Mouse (Mus musculus) bone marrow, adult 2 months (tissue): Measurements from ENCODE around the gene Cd59a.
"Not testable (repeated sequence)": the region's sequence is repeated elsewhere in the genome, so short reads cannot be mapped to it uniquely, and the experiment has no call there.

ENCODE experiments used
- CTCF ChIP-seq: fragments of 200-500 bp; IDR thresholded peaks from 2 replicates; pipeline ENCODE4 v1.5.1; 2011; ENCODE audit warnings: low read length, control low read depth; ENCODE audit not compliant: control insufficient read depth, insufficient read depth
- POLR2A ChIP-seq: fragments of 200-500 bp; IDR thresholded peaks from 2 replicates; pipeline ENCODE4 v1.6.1; 2011; ENCODE audit warnings: low read depth, mild to moderate bottlenecking, control low read depth, low read length, borderline replicate concordance; ENCODE audit not compliant: control insufficient read depth

- TF ChIP-seq CTCF, POLR2A: not testable (repeated sequence)
Measured at GRCm38 (mm10) chr2:104109021-104109420, 13.4 kb downstream of the Cd59a start.
